Mouse (Mus musculus) erythroblast, embryonic 14.5 days (primary cell): Measurements from ENCODE around the gene Oard1. TPM values are rescaled to one million over a fixed set of nuclear protein-coding genes. Genes with fewer than 3 reads are reported as not detected.
A peak's percentile ranks its signal among the peaks of the same experiment; 100 is the strongest.

Experiments
- H3K27me3 ChIP-seq: 2 replicates; pipeline ENCODE4 v1.6.1; 2012; ENCODE audit warnings: inconsistent platforms; ENCODE audit not compliant: control insufficient read depth
- H3K36me3 ChIP-seq: 2 replicates; pipeline ENCODE4 v1.6.1; 2012; ENCODE audit warnings: mild to moderate bottlenecking, inconsistent platforms; ENCODE audit not compliant: control insufficient read depth
- H3K4me1 ChIP-seq: 2 replicates; pipeline ENCODE4 v1.6.1; 2012; ENCODE audit warnings: inconsistent platforms; ENCODE audit not compliant: control insufficient read depth
- H3K4me3 ChIP-seq: replicated peaks from 2 replicates; pipeline ENCODE3; 2012; ENCODE audit warnings: moderate library complexity, mild to moderate bottlenecking, inconsistent platforms
- H3K9me3 ChIP-seq: 2 replicates; pipeline ENCODE4 v1.6.1; 2012; ENCODE audit warnings: low read length, inconsistent platforms, mixed read lengths; ENCODE audit not compliant: control insufficient read depth
- GATA1 ChIP-seq: IDR thresholded peaks from 2 replicates; pipeline ENCODE4 v1.6.1; 2012; ENCODE audit warnings: low read length, inconsistent platforms, mixed read lengths
- TAL1 ChIP-seq: IDR thresholded peaks from 3 replicates; pipeline ENCODE4 v1.6.1; 2012; ENCODE audit warnings: low read length, inconsistent platforms, mixed read lengths
- polyA plus RNA-seq: library from polyadenylated mRNA; stranded (reverse); fragments of >175 nt; gene quantifications from 2 replicates; pipeline ENCODE4 v1.2.3, GENCODE M21; 2012

Gene Oard1
- polyA plus RNA-seq = 1.1 and 2.0 TPM in 2 replicates

DNA sequence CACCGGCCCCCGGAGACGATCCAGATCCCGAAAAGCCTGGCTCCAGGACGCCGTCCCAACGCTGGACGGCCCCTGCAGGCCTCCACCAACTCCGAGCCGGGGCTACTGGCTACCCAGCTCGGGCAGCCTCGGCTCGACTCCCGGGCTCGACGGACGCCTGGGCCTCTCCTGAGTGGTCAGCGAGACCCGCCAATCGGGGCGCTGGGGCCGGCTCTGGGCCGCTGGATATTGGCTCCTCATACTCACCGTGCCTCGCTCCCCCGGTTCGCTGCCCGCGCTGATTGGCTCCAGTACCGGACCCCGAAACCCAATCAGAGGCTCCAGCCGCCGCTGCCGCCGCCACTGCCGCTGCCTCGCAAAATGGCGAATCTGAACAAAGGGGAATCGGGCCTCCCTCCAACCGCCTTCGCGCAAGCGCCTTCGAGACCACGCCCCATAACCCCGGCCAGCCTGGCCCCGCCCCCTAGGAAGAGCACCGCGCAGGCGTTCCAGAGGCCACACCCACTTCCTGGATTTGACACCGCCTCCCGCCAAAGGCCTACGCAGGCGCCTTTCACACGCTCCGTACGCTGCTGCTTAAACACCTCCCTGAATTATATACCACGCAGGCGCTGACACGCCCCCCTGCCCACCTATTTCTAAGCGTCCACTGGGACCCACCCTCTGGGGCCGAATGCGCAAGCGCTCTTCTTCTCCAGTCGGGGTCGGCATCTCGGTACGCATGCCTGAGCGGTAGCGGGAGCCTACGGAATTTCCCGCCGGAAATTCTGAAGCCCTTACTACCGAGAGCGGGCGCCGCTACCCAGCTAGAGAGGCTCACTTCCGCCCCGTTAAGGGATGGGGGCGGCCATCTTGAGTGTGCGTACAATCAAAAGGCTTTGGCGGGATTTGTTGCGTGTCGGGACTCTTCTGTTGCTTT is at the start of gene Oard1, which contains the start of gene Nfya:
Oard1 (plus strand) TSS at position 635 of the 919 bp plus-strand sequence.
Nfya (minus strand) TSS at position 527 of the 919 bp plus-strand sequence.
- peaks cover 65% of the 10 kb centered on the region for H3K4me1 ChIP-seq
- TF ChIP-seq TAL1 = no peak
- TF ChIP-seq GATA1 = no peak
- no peaks in the 10 kb centered on the region for H3K9me3 ChIP-seq
- H3K27me3 ChIP-seq = no peaks in the 10 kb centered on the region
- peak within 1 kb of the TSS; percentile 70 for H3K4me3 ChIP-seq
- peaks cover 62% of the 10 kb centered on the region for H3K36me3 ChIP-seq

DNA sequence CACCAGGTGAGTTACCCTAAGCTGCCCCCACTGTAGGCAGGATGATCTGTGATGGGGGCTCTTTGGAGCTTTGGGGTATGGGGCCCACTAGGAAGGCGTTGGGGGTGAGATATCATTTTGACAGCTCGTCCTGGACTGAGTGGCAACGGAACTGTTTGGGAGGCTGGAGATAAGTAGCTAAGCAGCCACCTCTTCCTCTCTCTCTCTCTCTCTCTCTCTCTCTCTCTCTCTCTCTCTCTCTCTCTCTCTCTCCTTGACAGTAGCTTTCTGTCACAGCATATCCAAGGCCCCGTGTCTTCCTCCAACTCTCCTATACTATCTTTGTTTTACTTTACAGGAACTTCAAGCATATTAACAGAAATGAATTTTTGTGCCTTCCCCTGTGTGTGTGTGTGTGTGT is 49.4 kb upstream of the Oard1 start:
- no peak for TF ChIP-seq TAL1
- TF ChIP-seq GATA1 = no peak
- H3K36me3 ChIP-seq = no peaks in the 10 kb centered on the region
- no peaks in the 10 kb centered on the region for H3K27me3 ChIP-seq
- peaks cover 39% of the 10 kb centered on the region for H3K4me1 ChIP-seq
- H3K9me3 ChIP-seq = no peaks in the 10 kb centered on the region
- peak overlapping the region; percentile 21 for H3K4me3 ChIP-seq

DNA sequence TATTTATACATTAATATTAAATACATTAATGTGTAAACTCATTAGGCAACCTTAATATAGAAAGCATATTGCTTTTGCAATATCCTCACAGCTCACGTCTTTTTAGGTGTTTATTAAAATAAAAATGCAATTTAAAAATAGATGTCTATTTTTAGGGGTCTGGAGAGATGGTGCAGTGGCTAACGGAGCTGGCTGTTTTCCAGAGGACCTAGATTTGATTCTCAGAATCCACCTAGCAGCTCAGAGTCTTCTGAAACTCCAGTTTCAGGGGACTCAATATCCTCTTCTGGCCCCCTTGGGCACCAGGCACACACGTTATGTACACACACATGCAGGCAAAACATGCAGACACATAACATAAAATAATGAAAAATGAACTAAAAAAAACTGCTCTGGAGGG is 47.5 kb upstream of the Oard1 start:
- Histone ChIP-seq H3K4me3 (no peak overlapping the region), H3K27me3 (no peaks in the 10 kb centered on the region), H3K36me3 (no peaks in the 10 kb centered on the region), H3K9me3 (no peaks in the 10 kb centered on the region), H3K4me1 (peaks cover 39% of the 10 kb centered on the region)
- no peak for TF ChIP-seq GATA1
- TF ChIP-seq TAL1 = no peak

- Histone ChIP-seq H3K4me3 (no peak overlapping the region), H3K4me1 (peaks cover 39% of the 10 kb centered on the region), H3K36me3 (no peaks in the 10 kb centered on the region), H3K27me3 (no peaks in the 10 kb centered on the region), H3K9me3 (no peaks in the 10 kb centered on the region)
- TF ChIP-seq TAL1 (no peak), GATA1 (no peak)
Observed at GRCm38 (mm10) chr17:48362966-48363365, 46.8 kb upstream of the Oard1 start.

- no peaks in the 10 kb centered on the region for H3K27me3 ChIP-seq
- H3K4me1 ChIP-seq = peaks cover 39% of the 10 kb centered on the region
- H3K4me3 ChIP-seq = no peak overlapping the region
- H3K9me3 ChIP-seq = no peaks in the 10 kb centered on the region
- TF ChIP-seq TAL1 (no peak), GATA1 (no peak)
- H3K36me3 ChIP-seq = no peaks in the 10 kb centered on the region
Observed at GRCm38 (mm10) chr17:48363421-48363965, 46.3 kb upstream of the Oard1 start.

GRCm38 (mm10) chr17:48365511-48366155 is 44.2 kb upstream of the Oard1 start:
- TF ChIP-seq TAL1 = no peak
- TF ChIP-seq GATA1 = no peak
- no peaks in the 10 kb centered on the region for H3K9me3 ChIP-seq
- no peaks in the 10 kb centered on the region for H3K36me3 ChIP-seq
- no peaks in the 10 kb centered on the region for H3K27me3 ChIP-seq
- no peak overlapping the region for H3K4me3 ChIP-seq
- peaks cover 30% of the 10 kb centered on the region for H3K4me1 ChIP-seq

- H3K4me3 ChIP-seq = no peak overlapping the region
- H3K4me1 ChIP-seq = peaks cover 22% of the 10 kb centered on the region
- H3K9me3 ChIP-seq = no peaks in the 10 kb centered on the region
- no peak for TF ChIP-seq GATA1
- TF ChIP-seq TAL1 = no peak
- H3K27me3 ChIP-seq = no peaks in the 10 kb centered on the region
- no peaks in the 10 kb centered on the region for H3K36me3 ChIP-seq
Observed at GRCm38 (mm10) chr17:48366806-48367205, 43.0 kb upstream of the Oard1 start.

DNA sequence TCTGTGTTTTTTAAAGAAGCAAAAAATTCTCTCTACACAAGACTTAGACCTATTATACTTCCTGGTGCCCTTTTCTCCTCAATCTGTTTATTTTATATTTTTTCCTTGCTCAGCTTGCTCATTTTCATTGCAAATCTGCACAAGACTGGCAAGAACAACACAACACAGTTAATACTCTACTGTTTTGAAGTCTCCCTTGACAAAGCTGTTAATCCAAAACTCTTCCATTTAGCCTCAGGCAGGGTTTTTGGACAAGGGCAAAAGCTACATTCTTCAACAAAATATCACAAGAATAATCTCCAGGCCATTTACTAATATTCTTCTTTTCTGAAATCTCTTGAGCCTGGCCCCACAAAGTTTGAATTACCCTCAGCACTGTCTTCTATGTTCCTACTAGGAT is 38.2 kb upstream of the Oard1 start:
- TF ChIP-seq GATA1 (no peak), TAL1 (no peak)
- Histone ChIP-seq H3K9me3 (no peaks in the 10 kb centered on the region), H3K27me3 (no peaks in the 10 kb centered on the region), H3K4me3 (no peak overlapping the region), H3K36me3 (no peaks in the 10 kb centered on the region), H3K4me1 (peaks cover 3% of the 10 kb centered on the region)

- Histone ChIP-seq H3K4me3 (no peak overlapping the region), H3K9me3 (no peaks in the 10 kb centered on the region), H3K36me3 (no peaks in the 10 kb centered on the region), H3K27me3 (no peaks in the 10 kb centered on the region), H3K4me1 (peaks cover 3% of the 10 kb centered on the region)
- TF ChIP-seq GATA1 = no peak
- no peak for TF ChIP-seq TAL1
Observed at GRCm38 (mm10) chr17:48372987-48373386, 36.8 kb upstream of the Oard1 start.
